19 mouse cellular contexts compared by ENCODE assay signal in the genomic region with DNA sequence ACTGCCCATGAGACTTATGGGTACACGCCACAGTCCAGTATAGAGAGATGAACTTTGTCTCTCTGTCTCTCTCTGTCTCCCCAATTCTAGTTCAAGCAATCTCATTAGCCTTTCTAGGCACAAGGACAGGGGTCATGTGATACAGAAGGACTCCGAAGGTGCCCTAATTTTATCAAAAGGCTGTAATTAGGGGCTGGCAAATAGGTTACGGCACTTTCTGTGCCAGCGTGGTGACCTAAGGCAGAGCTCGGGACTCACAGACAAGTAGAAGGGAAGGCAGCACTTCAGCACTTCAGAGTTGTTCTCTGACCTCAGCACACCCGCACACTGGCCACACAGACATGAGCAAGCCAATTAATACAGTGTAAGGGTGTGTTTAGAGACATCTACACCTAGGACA.
"Had no signal": no experiment of that assay in that cellular context is flagged by ENCODE, and none has a peak within 500 bp of the region (broad histone marks: within the 10 kb centered on the region; RNA-seq: fewer than 3 reads in every experiment).

No protein-coding gene starts in this region.

- H3K4me2 ChIP-seq: liver, embryonic 13.5 days; midbrain, embryonic 12.5 days; neural tube, embryonic 13.5 days had no signal

- H3K27ac ChIP-seq: kidney, postnatal 0 days; liver, embryonic 13.5 days; midbrain, embryonic 12.5 days; neural tube, embryonic 13.5 days; stomach, postnatal 0 days had no signal

- ATAC-seq: intestine, postnatal 0 days; midbrain, embryonic 16.5 days had no signal

- DNase-seq: kidney, adult 2 months; kidney, postnatal 25 days; liver, embryonic 13.5 days; lung, adult 2 months; lung, postnatal 14 days; lung, postnatal 4 days; right cerebral cortex, adult 18-20 months; right cerebral cortex, postnatal 14 days; right cerebral cortex, postnatal 4 days; thymus, adult 2 months; thymus, postnatal 14 days; thymus, postnatal 4 days had no signal

- H3K27me3 ChIP-seq: liver, embryonic 13.5 days; neural tube, embryonic 13.5 days had no signal

- H3K4me3 ChIP-seq: liver, embryonic 13.5 days; midbrain, embryonic 12.5 days; myocyte; neural tube, embryonic 13.5 days had no signal

- H3K9ac ChIP-seq: liver, embryonic 13.5 days; midbrain, embryonic 12.5 days; neural tube, embryonic 13.5 days had no signal

- H3K9me3 ChIP-seq: liver, embryonic 13.5 days; midbrain, embryonic 12.5 days had no signal

- H3K36me3 ChIP-seq: liver, embryonic 13.5 days; midbrain, embryonic 12.5 days; neural tube, embryonic 13.5 days had no signal
